Mouse (Mus musculus) lung, postnatal 10 days (tissue): Measurements from ENCODE around the gene Atg101.

ENCODE experiments used
- DNase-seq: peaks from one replicate; pipeline ENCODE4 v3.0.0; 2021

The Atg101 gene

DNA sequence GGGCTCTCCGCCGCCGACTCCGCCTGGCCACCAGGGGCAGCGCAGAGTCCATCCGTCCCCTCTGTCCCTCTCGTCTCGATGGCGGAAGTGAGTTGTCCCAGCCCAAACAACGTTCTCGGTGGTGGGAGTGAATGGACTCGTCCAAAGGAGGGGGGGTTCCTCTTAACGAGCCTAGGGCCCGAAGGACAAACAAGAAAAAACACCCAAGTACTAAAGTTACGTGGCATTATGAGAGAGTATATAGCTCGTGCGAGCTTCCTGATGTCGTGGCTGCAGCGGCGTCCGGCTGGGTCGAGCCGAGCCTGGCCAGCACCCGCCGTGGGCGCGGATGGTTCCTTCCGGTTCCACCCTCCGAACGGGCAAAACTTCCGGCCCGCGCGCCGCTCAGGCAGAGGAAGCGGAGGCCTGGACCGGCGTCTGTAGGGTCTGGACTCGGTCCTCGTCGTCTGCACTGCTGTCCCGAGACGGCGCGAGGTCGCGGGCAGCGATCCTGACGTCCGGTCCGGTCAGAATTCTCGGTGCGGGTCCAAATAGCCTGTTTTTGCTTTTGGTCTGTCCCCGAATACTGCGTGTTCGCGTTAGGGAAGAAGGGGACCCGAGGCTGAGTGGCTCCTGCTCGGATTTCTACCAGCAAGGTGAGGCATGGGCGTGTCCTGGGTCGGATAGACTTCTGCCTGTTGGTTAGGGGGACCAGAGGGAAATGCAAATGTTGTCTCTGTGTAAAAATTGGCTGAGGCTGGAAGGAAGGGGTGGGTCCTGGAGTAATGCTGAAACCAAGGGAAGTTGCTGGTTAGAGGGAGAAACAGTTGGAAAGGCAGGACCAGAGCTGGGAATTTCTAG lies at the start of gene Atg101:
Atg101 (plus strand) TSS at position 362 of the 840 bp plus-strand sequence.
- peak; percentile 95 for DNase-seq

DNA sequence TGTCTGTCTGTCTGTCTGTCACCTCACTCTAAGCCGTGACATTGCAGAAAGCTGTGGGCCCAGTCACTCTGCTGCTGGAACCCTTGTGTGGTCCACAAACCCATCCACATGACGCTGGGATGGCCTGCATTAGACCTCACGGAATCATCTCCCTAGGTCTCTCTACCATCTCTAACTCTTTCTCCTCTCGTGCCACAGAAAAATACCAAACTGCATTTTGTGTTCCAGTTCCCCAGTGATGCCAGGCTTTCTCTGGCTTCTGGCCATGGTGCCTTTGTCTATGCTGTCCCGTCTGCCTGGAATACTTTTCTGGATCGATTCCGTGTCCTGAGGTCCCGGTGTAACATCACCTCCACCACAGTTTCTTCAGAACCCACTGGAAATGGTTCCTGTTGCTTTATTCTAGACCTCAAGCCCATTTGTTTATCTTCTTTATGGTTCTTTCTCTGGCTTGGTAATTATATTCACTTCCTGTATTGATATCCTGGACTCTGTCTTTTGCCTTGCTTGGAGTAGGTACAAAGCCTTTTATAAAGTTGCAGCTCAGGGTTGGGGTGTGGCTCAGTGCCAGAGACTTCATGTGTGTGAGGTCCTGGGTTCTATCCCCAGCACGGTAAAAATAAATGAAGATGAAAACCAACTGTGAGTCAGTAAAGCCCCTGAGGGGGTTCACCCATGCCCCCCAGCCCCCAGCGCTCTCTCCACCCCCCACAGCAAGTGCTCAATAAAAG lies 49.3 kb upstream of the Atg101 start:
- no peak for DNase-seq

DNA sequence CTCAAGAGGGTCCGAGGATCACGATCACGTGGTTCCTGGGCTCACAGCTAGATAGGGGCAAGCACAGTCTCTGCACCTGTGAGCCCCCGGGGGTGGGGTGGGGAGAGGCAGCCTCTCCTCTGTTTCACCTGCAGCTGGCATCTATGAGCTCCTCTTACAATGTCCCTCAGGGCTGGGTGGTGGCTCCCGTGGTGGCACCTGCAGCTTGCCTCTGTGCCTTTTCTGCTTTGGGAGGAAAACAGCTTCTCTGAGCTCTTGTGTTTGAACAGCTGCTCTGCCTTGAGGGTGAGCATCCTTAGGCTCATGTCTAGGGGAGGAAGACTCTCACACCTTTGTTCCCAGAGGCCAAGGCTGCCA lies 48.8 kb upstream of the Atg101 start:
- DNase-seq, result no peak

DNA sequence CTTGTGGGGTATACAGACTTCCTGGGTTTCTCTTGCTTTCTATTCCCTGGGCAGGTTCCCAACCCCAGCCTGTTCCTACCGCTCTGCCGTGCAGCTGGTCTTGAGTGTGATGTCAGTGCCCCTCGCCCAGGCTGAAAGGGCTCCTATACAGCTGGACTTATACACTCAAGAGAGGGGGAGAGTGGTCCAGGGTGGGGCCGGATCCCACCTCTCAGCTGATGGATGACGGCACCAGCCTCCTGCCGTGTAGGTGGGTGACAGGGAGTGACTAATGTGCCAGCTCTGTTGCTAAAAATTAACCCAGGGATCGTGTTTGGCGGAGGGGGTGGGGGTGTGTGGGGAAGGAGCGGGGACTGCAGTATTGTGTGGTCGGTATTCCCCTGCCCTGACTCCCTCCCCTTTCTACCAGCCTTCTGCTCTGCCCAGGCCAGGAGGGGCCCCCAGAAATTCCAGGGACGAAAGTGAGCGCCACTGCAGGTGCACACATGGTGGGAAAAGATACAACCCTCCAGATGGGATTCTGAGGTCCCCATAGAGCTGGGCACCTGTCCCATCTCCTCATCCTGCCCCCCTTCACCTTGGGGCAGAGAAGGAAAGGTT lies 48.2 kb upstream of the Atg101 start:
- no peak for DNase-seq

DNA sequence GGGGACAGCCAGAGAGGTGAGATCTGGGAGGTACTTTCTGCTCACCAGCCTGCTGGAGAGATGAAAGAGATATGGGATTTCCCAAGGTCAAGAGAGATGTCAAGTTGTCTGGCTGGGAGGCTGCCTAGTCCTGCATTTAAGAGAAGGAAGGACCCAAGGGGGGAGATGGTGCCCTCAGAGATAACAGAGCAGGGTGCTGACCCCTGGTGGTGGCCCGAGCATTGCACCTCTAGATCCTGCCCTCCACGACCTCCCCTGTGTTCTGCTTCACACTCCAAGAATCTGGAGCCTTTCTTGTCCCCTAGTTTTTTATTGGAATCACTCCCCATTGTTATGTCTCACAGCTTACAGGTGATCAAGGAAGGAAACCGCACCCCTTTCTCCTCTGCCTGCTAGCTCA lies 47.2 kb upstream of the Atg101 start:
- peak; percentile 86 for DNase-seq

DNA sequence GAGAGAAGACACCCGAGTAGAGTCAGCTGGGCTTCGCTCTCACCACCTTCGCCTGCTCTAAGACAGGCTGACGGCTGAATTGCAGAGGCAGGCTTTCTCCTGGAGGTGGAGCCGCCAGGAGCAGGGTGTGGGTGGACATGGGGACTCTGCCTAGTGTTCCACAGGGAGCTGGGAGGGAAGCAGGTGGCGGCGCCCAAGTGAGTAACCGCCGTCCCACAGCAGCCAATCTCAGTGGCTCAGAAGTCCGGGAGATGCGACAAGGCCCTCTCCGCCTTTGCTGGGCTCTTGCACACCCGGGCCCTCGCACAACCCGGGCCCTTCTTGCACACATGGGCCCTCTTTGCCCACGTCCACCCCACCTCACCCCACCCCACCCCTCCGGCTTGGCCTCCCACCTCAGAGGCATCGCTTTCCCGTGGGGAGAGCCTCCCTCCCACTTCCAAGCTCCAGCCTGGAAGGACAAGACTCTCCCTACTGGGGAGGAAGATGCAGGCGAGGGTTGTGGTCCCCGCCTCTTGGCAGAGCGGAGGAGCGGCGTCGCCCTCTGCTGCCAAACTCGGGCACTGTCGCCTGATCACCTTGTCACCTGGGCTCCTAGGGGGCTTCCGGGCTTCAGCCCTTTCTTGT lies 45.1 kb upstream of the Atg101 start:
- DNase-seq, result peak; percentile 76

DNA sequence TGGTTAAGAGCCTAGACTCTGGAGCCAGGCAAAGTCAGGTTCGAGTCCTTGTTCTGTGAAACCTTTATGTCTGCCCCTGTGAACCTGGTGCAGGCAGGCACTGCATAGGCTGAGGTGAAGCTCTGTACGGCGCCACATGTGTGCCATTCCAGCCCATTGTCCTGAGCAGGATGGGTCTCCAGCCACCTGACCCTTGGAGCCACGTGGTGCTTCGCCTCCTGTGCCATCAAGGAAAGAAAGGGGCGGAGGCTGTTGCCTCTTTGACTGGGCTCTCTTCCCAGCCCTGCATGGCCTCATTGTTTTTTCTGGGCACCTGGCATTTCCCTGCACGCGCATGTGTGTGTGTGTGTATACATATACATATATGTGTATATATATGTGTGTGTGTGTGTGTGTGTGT lies 44.3 kb upstream of the Atg101 start:
- DNase-seq, result no peak

DNA sequence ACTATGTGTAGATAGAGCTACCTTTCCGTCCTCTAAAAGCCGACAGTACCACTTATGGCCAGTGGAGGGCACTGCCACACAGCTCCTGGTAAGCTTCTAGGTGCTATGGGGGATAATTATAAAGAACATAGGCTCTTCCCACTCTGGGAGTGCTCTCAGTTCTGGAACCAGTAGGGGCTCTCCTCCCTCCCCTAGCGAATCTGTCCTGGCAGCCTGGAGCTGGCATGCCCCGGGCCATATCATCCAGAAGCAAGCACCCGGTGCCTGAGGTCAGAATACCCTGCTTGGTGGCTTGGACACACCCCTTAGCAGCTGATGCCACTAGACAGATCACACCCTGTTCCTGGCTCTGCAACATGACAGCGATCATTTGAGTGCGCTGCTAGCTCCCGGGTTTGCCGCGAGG lies 43.3 kb upstream of the Atg101 start:
- DNase-seq, result peak; percentile 91

DNA sequence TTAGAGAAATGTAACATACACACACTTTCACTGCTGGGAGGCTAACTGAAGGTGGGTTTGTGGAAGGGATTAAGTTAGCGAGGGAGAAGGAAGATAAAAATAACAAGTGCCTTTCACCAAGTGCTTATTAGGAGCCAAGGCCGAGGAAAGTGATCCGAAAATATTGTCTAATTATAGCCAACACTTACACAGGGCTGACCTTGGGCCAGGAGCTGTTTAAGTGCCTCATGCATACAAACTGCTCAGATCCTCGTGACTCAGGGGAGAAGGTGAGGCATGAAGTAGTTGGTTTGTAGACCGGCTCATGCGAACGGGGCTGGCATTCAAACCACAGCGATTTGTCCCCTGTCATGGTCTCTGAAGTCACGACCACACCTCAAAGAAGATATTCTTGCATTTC lies 42.8 kb upstream of the Atg101 start:
- no peak for DNase-seq

DNA sequence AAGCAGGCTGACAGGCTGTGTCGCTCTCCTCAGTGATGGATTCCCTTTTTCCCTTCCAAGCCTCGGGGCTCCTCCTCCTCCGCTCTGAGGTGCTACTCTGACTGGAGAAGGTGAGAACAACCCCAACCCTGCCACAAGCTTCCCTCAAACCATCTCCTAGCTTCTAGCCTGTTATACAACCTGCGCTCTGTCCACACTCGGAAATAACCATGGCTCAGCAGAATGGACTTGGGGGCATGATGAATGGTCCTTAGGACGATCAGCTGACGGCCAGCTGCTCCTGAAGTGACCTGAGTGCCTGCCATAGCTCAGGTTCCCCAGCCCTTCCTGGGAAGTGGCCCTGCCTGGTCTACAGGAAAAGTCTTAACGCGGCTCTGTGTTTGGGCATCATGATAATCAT lies 42.2 kb upstream of the Atg101 start:
- DNase-seq, result no peak

DNA sequence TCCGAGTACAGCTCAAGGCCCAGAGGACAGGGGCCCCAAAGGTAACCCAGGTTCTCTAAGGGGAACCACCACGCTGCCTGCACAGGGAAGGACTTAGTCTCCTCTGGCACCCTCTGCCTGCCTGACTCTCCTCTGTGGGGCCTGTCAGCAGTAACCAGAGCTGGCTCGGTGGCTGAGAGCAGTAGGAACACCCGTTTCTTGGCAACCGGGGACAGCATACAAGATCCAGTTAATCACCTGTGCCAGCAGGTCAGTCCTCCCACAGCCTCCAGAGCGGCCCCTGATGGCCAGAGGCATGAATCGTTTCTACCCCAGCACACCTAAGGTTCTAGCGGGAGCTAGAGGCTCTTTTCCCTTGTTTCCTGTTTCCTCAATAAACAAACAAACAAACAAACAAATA lies 41.4 kb upstream of the Atg101 start:
- peak; percentile 73 for DNase-seq

DNA sequence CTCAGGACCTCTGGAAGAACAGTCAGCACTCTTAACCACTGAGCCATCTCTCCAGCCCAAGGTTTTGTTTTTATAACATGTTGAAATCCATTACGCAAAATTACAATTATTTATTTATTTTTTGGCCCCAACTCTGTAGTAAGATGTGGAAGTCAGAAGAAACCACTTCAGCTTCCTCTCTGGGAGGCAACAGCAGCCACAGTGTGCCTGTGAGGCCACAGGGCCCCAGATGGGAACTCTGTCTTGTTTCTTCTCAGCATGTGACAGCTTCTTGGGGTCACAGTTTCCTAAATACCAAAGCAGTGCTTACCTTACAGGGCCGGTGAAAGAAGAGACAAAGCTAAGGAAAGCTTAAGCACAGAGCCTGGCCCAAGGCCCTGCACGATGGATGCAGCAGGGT lies 40.1 kb upstream of the Atg101 start:
- DNase-seq, result no peak

DNA sequence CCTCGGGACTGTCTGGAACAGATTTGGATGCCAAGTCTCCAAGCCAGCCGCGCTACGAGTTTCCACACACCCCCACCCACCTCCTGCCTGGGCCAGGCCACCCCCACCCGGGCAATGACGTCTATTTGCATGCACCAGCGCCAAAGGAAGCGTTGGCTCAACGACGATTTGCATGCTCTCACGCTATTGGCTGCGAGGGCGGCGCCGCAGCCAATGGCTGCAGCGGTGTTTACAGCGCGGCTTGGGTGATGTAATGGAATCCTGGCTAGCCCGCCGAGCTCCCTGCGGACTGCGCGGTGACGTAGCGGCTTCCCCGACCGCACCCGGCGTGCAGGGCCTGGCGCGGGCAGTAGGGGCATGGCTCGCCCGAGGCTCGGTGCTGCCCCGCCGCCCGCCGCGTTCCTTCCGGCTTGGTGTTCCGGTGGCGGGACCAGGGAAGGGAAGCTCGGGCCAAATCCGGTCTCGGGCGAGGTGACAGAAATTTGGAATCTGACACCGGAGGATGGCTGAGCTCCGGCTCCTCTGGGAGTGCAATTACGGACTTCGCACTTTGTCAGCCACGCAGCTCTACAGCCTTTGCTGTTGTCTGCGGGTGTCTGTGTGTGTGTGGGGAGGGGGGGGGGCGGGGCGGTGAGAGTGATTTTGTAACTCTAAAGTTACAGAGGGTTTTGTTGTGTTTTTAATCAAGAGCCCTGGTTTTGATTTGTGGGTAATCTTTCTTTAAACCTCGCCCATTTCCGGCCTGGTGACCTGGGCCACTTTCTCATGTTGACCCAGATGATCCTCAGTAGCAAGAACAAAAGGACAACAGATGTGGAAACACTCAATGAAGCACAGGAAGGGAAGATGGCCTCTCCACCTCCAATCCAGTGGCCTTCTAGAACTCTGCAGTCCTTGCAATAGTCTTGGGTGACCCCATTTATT lies 37.6 kb upstream of the Atg101 start:
- DNase-seq, result peak; percentile 98

DNA sequence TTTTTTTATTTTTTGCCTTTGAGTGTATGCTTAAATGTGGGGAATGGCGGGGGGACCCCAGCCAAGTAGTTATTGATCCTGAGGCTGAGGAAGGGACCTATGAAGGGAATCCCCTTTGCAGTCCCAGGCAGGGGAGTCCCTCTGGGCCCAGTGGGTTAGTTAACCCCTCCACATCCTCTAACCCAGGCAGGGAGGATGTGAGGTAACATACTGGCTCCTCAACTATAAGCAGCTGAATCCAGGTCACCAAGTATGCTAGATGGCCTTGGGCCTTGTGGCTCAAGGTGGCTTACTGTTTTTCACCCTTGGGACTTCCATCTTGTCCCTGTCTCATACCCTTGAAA lies 36.9 kb upstream of the Atg101 start:
- no peak for DNase-seq

DNA sequence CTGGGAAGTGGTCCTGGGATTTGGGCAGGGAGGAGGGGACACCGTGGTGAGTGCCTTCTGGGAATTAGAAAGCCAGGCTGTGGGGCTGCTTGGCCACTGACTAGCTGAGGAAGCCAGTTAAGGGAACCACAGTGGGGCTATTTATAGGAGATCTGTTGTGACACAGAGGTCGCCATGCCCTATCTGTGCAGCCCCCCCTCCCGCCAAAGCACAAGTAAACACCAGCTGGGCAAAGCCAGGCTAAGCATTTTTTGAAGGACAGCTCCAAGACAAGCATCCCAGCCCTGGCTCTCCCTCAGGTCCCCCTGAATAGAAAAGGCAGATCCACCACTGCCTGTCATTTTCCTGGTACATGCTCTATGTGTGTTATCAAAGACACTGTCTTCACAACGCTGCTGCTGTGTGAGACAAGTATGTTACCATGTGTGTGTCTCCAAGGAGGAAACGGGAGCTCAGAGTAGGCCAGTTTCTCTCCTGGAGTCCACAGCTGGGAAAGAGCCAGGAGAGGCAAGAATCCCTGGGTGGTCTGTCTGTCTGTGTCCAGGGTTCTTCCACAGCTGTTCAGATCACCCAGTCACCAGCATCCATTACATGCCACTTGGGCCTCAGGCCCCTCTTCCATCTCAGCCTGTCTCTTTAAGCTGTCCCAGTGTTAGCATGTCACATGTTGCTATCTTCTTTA lies 35.9 kb upstream of the Atg101 start:
- DNase-seq, result peak; percentile 49

DNA sequence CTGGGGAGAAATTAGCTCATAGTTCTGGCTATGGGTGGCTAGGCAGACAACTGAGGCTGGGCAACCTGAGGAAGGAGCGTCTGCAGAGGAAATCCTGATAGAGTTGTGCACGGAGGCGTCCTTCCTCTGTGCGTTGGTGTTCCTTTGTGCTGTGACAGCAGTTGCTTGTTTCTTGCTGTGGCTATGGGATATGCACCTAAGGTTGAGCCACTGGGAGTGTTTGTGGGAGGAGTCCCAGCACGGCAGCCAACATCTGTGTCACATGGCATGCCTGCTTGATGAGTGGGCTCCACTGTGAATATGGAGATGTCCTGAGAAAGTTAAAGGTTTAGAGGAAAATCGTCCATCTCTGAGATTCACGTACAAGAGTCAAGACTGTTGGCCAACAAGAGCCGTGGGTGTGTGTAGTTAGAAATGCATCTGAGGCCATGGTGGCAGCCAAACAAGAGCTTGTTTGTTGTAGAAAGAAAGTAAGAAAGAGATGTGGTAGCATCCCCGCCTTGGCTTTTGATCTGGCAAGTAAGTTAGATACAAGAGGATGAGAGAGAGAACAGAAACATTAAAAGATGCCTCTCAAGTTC lies 33.8 kb upstream of the Atg101 start:
- DNase-seq, result no peak

DNA sequence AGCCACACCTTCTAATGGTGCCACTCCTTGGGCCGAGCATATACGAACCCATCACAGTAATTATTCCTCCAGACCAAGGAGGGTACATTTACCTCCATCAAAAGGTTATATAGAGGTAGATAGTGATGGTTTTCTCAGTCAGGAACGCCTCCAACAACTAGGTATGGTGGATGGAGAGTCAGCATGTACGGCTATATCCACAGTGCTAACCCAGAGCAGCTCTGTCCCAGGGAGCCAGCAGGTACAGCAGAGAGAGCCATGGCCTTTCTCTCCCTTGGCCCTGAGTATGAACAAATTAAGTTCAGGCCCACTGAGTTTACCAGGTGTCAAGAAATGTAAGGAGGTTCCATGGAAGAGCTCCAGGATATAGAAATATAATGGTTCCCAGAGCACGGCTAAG lies 32.1 kb upstream of the Atg101 start:
- DNase-seq, result no peak

DNA sequence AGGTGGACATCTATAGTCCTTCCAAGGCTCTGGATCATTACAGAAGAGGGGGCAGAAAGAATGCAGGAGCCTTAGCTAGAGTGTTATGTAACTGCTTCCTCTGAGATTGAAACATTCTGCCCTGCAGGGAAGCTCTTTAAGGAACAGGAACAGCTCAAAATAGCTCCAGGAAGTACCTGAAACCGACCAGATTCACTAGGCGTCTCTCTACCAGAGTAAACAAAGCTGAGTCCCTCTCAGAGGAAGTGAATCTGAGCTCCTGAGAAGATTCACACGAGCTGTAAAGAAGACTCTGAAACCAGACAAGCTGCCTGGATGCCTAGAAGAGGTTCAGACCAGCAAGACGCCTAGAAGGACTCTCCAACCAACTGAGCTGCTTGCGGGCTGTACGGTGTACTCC lies 31.5 kb upstream of the Atg101 start:
- DNase-seq, result no peak

DNA sequence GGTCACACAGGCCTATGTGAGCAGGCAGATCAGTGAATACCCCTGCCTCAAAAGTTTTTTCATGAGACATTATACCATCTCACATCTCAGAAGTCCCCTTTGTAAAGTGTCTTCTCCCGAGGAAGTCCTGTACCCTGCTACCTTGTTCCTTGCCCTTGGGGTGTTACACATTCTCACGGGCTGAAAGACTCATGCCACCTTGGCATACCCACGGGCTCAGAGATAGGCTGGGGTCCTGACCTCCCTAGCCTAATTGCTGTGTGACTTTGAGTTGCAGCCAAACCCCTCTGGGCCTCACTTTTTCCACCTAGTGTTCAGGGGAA lies 30.5 kb upstream of the Atg101 start:
- no peak for DNase-seq

DNA sequence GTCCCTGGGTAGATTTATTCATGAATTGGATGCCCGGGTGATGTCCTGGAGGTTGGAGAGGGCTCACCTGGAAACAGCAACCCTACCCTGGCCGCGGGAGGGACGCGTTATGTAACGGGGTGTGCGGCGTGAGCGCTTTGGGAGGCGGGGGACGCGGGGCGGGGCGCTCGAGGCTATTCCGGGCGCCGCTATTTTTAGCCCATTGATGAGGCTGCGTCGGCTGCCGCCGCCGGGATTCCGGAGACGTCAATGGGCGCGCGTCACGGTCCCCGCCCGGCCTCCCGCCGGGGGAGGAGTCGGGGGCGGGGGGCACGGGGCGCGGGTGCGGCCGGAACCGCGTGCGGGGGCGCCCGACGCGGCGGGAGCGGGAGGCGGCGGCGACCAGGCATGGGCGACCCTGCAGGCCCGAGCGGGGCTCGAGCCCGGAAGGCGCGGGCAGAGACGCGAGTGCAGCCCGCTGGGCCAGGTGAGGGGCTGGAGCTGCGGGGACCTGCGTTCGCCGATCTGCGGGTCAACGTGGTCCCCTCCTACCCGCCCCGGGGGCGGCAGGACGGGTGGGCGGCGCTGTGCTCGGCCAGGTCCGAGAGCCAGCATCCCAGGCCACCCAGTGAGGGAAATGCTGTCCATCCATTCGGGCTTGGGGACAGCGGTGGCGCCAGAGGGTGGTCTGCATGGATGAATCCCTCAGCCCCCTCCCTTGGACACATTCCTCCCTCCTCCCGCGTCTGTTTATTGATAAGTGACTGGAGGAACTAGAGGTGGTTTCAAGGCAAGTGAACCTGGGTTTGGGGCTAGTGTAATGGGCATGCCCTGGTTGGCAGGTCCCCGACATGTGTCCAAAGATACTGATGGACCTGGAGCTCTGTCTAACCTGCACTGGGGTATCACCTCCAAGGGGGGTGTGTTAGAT lies 29.9 kb upstream of the Atg101 start, which contains the start of gene Nr4a1:
Nr4a1 (plus strand) TSS at position 384 of the 910 bp plus-strand sequence.
- peak; percentile 86 for DNase-seq
